33 mouse cellular contexts compared by ENCODE assay signal in genomic region chr15:101048338-101048896, GRCm38 (mm10). TPM values are rescaled to one million over a fixed set of nuclear protein-coding genes. Genes with fewer than 3 reads are reported as not detected.
A peak's percentile ranks its signal among the peaks of the same experiment; 100 is the strongest.
DNase-seq lines count a peak whose midpoint lies in the region; TF ChIP-seq lines count a peak whose summit lies in the region.
"Had no signal": no experiment of that assay in that cellular context is flagged by ENCODE, and none has a peak within 500 bp of the region (broad histone marks: within the 10 kb centered on the region; RNA-seq: fewer than 3 reads in every experiment).

No protein-coding gene starts in this region.

- H3K36me3 ChIP-seq in ES-E14 (ENCODE audit: control insufficient read depth, insufficient read depth, low read length, poor library complexity, severe bottlenecking) = no peaks in the 10 kb centered on the region
- H3K36me3 ChIP-seq: embryonic facial prominence, embryonic 13.5 days; forebrain, embryonic 12.5 days; forebrain, embryonic 15.5 days; heart, embryonic 15.5 days had no signal

- H3K27ac ChIP-seq in ES-E14 (ENCODE audit: insufficient read depth, low read depth, low read length, poor library complexity, severe bottlenecking) = no peak overlapping the region
- H3K27ac ChIP-seq: embryonic facial prominence, embryonic 10.5 days; embryonic facial prominence, embryonic 13.5 days; forebrain, embryonic 12.5 days; forebrain, embryonic 15.5 days; gastrocnemius, adult 2 months; heart, embryonic 15.5 days; hindbrain, embryonic 14.5 days; hindbrain, postnatal 0 days had no signal

- H3K4me3 ChIP-seq in ES-E14 (ENCODE audit: insufficient read depth in 1 of 2, low read depth in 1 of 2, low read length in 2 of 2, poor library complexity in 1 of 2, severe bottlenecking in 1 of 2) = 0 out of 4 replicates have a peak overlapping the region, but pooled peaks have one; percentile 3 to 7
- H3K4me3 ChIP-seq: embryonic facial prominence, embryonic 10.5 days; embryonic facial prominence, embryonic 13.5 days; erythroblast, embryonic 14.5 days; forebrain, embryonic 12.5 days; forebrain, embryonic 15.5 days; gastrocnemius, adult 2 months; heart, embryonic 12.5 days; heart, embryonic 15.5 days had no signal

- no peak overlapping the region for H3K9ac ChIP-seq in ES-E14 (ENCODE audit: insufficient read depth, low read depth, low read length, poor library complexity, severe bottlenecking)
- H3K9ac ChIP-seq: embryonic facial prominence, embryonic 13.5 days; forebrain, embryonic 12.5 days; forebrain, embryonic 15.5 days; heart, embryonic 12.5 days; heart, embryonic 15.5 days; hindbrain, embryonic 14.5 days had no signal

- H3K9me3 ChIP-seq in ES-E14 (ENCODE audit: control insufficient read depth, insufficient read depth, low read depth, low read length) = no peaks in the 10 kb centered on the region
- H3K9me3 ChIP-seq: embryonic facial prominence, embryonic 10.5 days; embryonic facial prominence, embryonic 13.5 days; forebrain, embryonic 12.5 days; forebrain, embryonic 15.5 days; heart, embryonic 12.5 days; heart, embryonic 15.5 days had no signal

- in situ Hi-C loops in ES-E14 (cut with MboI; ENCODE audit: low sequenced_read_pairs in 2 of 2, unreplicated experiment in 2 of 2) = no loop called here

- H3K4me1 ChIP-seq in ES-E14 (ENCODE audit: control insufficient read depth in 2 of 2, insufficient read depth in 2 of 2, low read length in 2 of 2, poor library complexity in 1 of 2) = peaks cover 0 to 8% of the 10 kb centered on the region in 2 experiments; a peak in 1 of 4 replicates

- DNase-seq in retina, postnatal 1 day = peak; percentile 55
- DNase-seq in retina, embryonic 14.5 days (ENCODE audit: low spot score) = no peak
- no peak for DNase-seq in ES-E14 (ENCODE audit: low read depth, low spot score)
- DNase-seq in ZHBTc4 (ENCODE audit: low read depth, low spot score) = peak; percentile 67
- no peak for DNase-seq in frontal cortex, adult 2 months (ENCODE audit: extremely low spot score in 1 of 2, low spot score in 1 of 2)
- no peak for DNase-seq in B cell, adult 2 months
- DNase-seq: adrenal gland, adult 8-10 months; adrenal gland, postnatal 36 days; cerebellum, adult 11-12 months; cerebellum, adult 8-10 months; cerebellum, postnatal 10 days; cerebellum, postnatal 36 days; embryo, embryonic 11 days; gastrocnemius, adult 2 months; gastrocnemius, postnatal 14 days; heart, postnatal 10 days; heart, postnatal 36 days; kidney, adult 18-20 months had no signal

TF ChIP-seq in ES-E14, 5 proteins besides CTCF, POLR2A, EP300 and RAD21:
- no peak for TF ChIP-seq ZNF384 (IDR thresholded peaks at IDR 0.05; ENCODE audit: low read depth, low read length)
- no peak; the same call in 1 of the 2 replicates for TF ChIP-seq HCFC1 (IDR thresholded peaks at IDR 0.05; ENCODE audit: borderline replicate concordance, insufficient read depth, low read length)
- TF ChIP-seq MAFK (IDR thresholded peaks at IDR 0.05; ENCODE audit: insufficient read depth, low read depth, low read length) = no peak
- no peak for TF ChIP-seq CHD2 (IDR thresholded peaks at IDR 0.05; ENCODE audit: low read depth, low read length)
- TF ChIP-seq ZC3H11A (IDR thresholded peaks at IDR 0.05; ENCODE audit: borderline replicate concordance, low read depth, low read length) = no peak
TF ChIP-seq in ES-E14: peak in this region for 0.

RNA-seq across cellular contexts. Expression of gene Gm47841, which starts 1.2 kb away (rescaled TPM):
- total RNA-seq in ES-E14 (2012; rRNA removed) = not detected in 2 replicates
- polyA plus RNA-seq in frontal cortex, adult 2 months (2012; rRNA removed) = not detected in 2 replicates
- total RNA-seq: gastrocnemius, adult 2 months; gastrocnemius, postnatal 14 days; heart, adult 18-20 months; heart, postnatal 36 days; hindbrain, postnatal 0 days had no signal
- polyA plus RNA-seq: activated CD4-positive, CD25-positive, alpha-beta regulatory T cell, adult 4 months; cortical plate, adult 2 months; embryonic facial prominence, embryonic 10.5 days; embryonic facial prominence, embryonic 13.5 days; erythroblast, embryonic 14.5 days; forebrain, embryonic 12.5 days; forebrain, embryonic 15.5 days; heart, embryonic 12.5 days; heart, embryonic 15.5 days; hindbrain, embryonic 11.5 days; hindbrain, embryonic 14.5 days; hindbrain, postnatal 0 days; inflammation-experienced regulatory T-cells, adult 6 months; intestine, embryonic 16.5 days had no signal

RNA-seq across cellular contexts. Expression of gene Fignl2, which starts 29.9 kb away (rescaled TPM):
- total RNA-seq in ES-E14 (2012; rRNA removed) = 7.1 and 8.6 TPM in 2 replicates
- 1.2 and 1.3 TPM in 2 replicates for polyA plus RNA-seq in frontal cortex, adult 2 months (2012; rRNA removed)
- polyA plus RNA-seq: activated CD4-positive, CD25-positive, alpha-beta regulatory T cell, adult 4 months; erythroblast, embryonic 14.5 days; forebrain, embryonic 15.5 days; inflammation-experienced regulatory T-cells, adult 6 months had no signal

Comparison
In these comparisons a context has a peak if more than half of its experiments do, and no peak if none do; other contexts are left out.
1. DNase-seq: peak in retina, postnatal 1 day (single experiment) and ZHBTc4 (single experiment); none in retina, embryonic 14.5 days (single experiment), ES-E14 (single experiment), frontal cortex, adult 2 months (0 of 2) and B cell, adult 2 months (0 of 2).